Mouse (Mus musculus) cerebellum, adult 9-10 months (tissue): Measurements from ENCODE around the gene Gbp8.
"Not testable (repeated sequence)": the region's sequence is repeated elsewhere in the genome, so short reads cannot be mapped to it uniquely, and the experiment has no call there.

ENCODE experiments used
- DNase-seq: peaks from one replicate; pipeline ENCODE4 v3.0.0; 2022

Gbp8 gene

GRCm38 (mm10) chr5:105139409-105140088 is at the start of gene Gbp8, which contains the start of the genes Gbp9 and Gbp4:
Gbp8 (minus strand) TSS chr5:105139540.
Gbp9 (minus strand) TSS chr5:105139539.
Gbp4 (minus strand) TSS chr5:105139586.
- not testable (repeated sequence) for DNase-seq

- no peak for DNase-seq
These were observed 42.1 kb upstream of the Gbp8 start for GRCm38 (mm10) chr5:105181446-105181845.

GRCm38 (mm10) chr5:105156582-105156981 is 17.2 kb upstream of the Gbp8 start:
- no peak for DNase-seq

GRCm38 (mm10) chr5:105154049-105154448 is 14.7 kb upstream of the Gbp8 start:
- no peak for DNase-seq

GRCm38 (mm10) chr5:105148062-105148461 is 8.7 kb upstream of the Gbp8 start:
- DNase-seq = not testable (repeated sequence)

GRCm38 (mm10) chr5:105146447-105146846 is 7.1 kb upstream of the Gbp8 start:
- no peak for DNase-seq

- not testable (repeated sequence) for DNase-seq
These were observed 6.4 kb upstream of the Gbp8 start for GRCm38 (mm10) chr5:105145731-105146130.

GRCm38 (mm10) chr5:105140089-105140810 is 910 bp upstream of the Gbp8 start:
- not testable (repeated sequence) for DNase-seq

GRCm38 (mm10) chr5:105138906-105139305 is 434 bp downstream of the Gbp8 start:
- DNase-seq = no peak

GRCm38 (mm10) chr5:105136706-105137304 is 2.5 kb downstream of the Gbp8 start:
- DNase-seq = not testable (repeated sequence)

GRCm38 (mm10) chr5:105121731-105122130 is 17.6 kb downstream of the Gbp8 start:
- DNase-seq = not testable (repeated sequence)

- no peak for DNase-seq
These were observed 23.6 kb downstream of the Gbp8 start for GRCm38 (mm10) chr5:105115740-105116139.

- DNase-seq = no peak
These were observed 24.6 kb downstream of the Gbp8 start for GRCm38 (mm10) chr5:105114696-105115095.

- DNase-seq = no peak
These were observed 25.7 kb downstream of the Gbp8 start for GRCm38 (mm10) chr5:105113656-105114055.

GRCm38 (mm10) chr5:105110271-105110852 is 29.0 kb downstream of the Gbp8 start:
- not testable (repeated sequence) for DNase-seq

GRCm38 (mm10) chr5:105109775-105110174 is 29.6 kb downstream of the Gbp8 start:
- DNase-seq = not testable (repeated sequence)

- DNase-seq = not testable (repeated sequence)
These were observed 33.7 kb downstream of the Gbp8 start for GRCm38 (mm10) chr5:105105689-105106088.

GRCm38 (mm10) chr5:105081900-105082299 is 57.4 kb downstream of the Gbp8 start:
- DNase-seq = no peak

- not testable (repeated sequence) for DNase-seq
These were observed 71.0 kb downstream of the Gbp8 start for GRCm38 (mm10) chr5:105068356-105068755.

GRCm38 (mm10) chr5:105064443-105064842 is 74.9 kb downstream of the Gbp8 start:
- not testable (repeated sequence) for DNase-seq

GRCm38 (mm10) chr5:105063321-105063720 is 76.0 kb downstream of the Gbp8 start:
- DNase-seq = no peak

GRCm38 (mm10) chr5:105062403-105062802 is 76.9 kb downstream of the Gbp8 start:
- not testable (repeated sequence) for DNase-seq

- DNase-seq = no peak
These were observed 79.1 kb downstream of the Gbp8 start for GRCm38 (mm10) chr5:105060224-105060623.
